Mouse (Mus musculus): Measurements from ENCODE around the gene Olfr1000. TPM values are rescaled to one million over a fixed set of nuclear protein-coding genes. Genes with fewer than 3 reads are reported as not detected.
"Not testable (repeated sequence)": the region's sequence is repeated elsewhere in the genome, so short reads cannot be mapped to it uniquely, and the experiment has no call there.

The Olfr1000 gene
- polyA plus RNA-seq (2012; rRNA removed): not detected in 2 replicates

DNA sequence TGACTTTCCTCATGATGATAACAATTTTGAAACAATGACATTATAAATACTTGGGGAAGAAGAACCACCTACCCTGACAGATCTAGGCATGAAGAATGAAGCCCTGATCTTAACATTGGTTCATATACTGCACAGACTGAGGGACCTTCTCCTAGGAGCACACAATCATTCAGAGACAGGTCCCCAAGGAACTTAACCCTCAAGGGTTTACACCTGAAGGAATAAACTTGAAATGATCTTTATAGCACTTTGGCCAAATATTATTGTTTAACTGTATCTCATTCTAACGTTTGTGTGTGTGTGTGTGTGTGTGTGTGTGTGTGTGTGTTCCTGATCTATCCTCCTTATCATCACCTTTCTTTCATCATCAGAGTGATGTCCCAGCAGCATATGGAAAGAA is at the start of gene Olfr1000:
Gene Olfr1000 (minus strand): TSS at position 101 of the 400 bp plus-strand sequence.
- Histone ChIP-seq H3K4me1 (ENCODE audit: control insufficient read depth, insufficient read depth, low read length) (no peaks in the 10 kb centered on the region), H3K4me3 (replicated peaks; ENCODE audit: extremely low read depth, low read depth, low read length) (no peak within 1 kb of the TSS)
- 62% methylated on average over 1 of the region's 1 CpGs for WGBS
- no peak for DNase-seq
- TF ChIP-seq CTCF (IDR thresholded peaks at IDR 0.05; ENCODE audit: insufficient read depth, low read length) (no peak), POLR2A (IDR thresholded peaks at IDR 0.05; ENCODE audit: borderline replicate concordance, extremely low read depth, low read depth, low read length) (no peak)

DNA sequence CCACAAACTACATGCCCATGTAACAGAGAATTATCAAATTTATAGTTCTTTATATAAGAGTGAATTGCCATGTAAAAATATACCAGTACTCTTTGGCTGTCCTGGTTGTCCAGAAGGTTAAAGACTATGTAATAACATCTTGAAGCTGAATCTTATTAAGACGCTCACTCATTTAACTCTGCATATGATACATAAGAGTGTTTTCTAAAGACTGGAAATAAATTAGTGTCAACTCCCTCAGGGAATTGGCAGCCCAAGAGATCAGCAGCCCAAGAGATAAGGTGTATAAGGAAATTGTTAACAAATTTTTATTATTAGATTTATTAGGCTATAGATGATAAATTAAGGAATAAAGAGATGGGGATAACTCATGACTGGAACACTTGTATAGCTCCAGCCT is 38.9 kb upstream of the Olfr1000 start, which contains the start of gene Olfr1002:
Gene Olfr1002 (minus strand): TSS at position 101 of the 400 bp plus-strand sequence.
- Histone ChIP-seq H3K4me3 (replicated peaks; ENCODE audit: extremely low read depth, low read depth, low read length) (no peak within 1 kb of the TSS), H3K4me1 (ENCODE audit: control insufficient read depth, insufficient read depth, low read length) (no peaks in the 10 kb centered on the region)
- TF ChIP-seq CTCF (IDR thresholded peaks at IDR 0.05; ENCODE audit: insufficient read depth, low read length): no peak
- WGBS: 90% methylated on average over 1 of the region's 1 CpGs
- DNase-seq: no peak

DNA sequence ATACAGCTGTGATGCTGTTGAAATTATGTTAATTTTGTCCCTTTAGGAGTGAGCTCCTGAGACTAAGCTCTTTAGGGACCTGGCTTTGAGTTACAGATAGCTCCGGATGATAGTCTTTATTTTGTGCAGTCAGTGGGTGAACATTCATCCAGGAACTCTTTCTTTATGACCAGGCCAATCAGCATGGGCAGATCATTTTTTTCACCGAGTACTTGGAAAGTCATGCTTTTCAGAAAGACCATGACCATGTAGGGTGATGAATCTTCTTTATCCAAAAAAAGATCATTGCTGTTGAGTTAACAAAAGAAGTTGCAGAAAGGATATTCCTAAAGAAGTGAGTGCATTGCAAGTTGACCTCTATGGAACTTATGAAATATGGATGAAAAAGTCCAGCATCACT is 23.1 kb downstream of the Olfr1000 start, which contains the start of gene Olfr998:
Gene Olfr998 (plus strand): TSS at position 301 of the 400 bp plus-strand sequence.
- H3K4me1 ChIP-seq (ENCODE audit: control insufficient read depth, insufficient read depth, low read length); H3K4me3 ChIP-seq (replicated peaks; ENCODE audit: extremely low read depth, low read depth, low read length); DNase-seq: not testable (repeated sequence)
- 83% methylated on average over 2 of the region's 2 CpGs for WGBS

DNA sequence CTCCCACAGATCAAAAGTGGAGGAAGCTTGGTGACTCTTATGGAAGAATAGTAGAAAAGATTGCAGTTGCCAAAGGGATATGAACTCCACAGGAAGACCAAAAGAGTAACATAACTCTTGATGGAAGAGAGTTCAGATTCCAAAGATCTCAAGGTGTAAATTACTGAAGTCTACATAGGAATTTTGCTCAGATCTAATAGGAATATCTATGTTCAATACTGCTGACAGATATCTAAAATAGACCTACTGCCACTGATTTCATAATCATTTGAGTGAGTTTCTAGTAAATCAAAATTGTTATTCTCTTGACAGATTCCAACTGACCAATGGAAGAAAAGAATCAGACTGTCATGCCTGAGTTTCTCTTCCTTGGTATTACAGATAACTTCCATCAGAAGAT is 32.8 kb downstream of the Olfr1000 start, which contains the start of gene Olfr996:
Gene Olfr996 (plus strand): TSS at position 301 of the 400 bp plus-strand sequence.
- TF ChIP-seq POLR2A (IDR thresholded peaks at IDR 0.05; ENCODE audit: borderline replicate concordance, extremely low read depth, low read depth, low read length): no peak
- no peak for TF ChIP-seq CTCF (IDR thresholded peaks at IDR 0.05; ENCODE audit: insufficient read depth, low read length)
- Histone ChIP-seq H3K4me3 (replicated peaks; ENCODE audit: extremely low read depth, low read depth, low read length) (no peak within 1 kb of the TSS), H3K4me1 (ENCODE audit: control insufficient read depth, insufficient read depth, low read length) (no peaks in the 10 kb centered on the region)
- no peak for DNase-seq

DNA sequence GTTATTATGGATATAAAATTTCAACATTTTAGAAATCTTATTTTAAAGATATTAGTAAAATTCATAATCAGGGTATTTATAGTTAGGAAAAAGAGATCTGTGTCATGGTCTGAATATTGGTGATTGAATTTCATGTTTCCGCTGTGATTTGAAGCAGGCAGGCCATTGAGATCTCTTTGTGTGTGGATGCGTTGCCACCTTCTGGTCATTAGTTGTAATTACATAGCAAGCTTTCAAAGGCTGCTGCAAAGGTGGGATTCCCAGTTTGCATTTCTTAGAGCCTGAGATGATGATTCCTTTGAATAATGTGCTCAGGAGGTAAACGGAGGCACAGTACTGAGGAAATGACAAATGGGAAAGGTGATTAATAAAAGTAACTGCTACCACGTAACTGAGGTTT is 50.5 kb downstream of the Olfr1000 start:
- TF ChIP-seq CTCF (IDR thresholded peaks at IDR 0.05; ENCODE audit: insufficient read depth, low read length) (peak; percentile 53; the same call in 1 of the 2 replicates), POLR2A (IDR thresholded peaks at IDR 0.05; ENCODE audit: borderline replicate concordance, extremely low read depth, low read depth, low read length) (no peak)
- Histone ChIP-seq H3K4me1 (ENCODE audit: control insufficient read depth, insufficient read depth, low read length) (no peaks in the 10 kb centered on the region), H3K4me3 (replicated peaks; ENCODE audit: extremely low read depth, low read depth, low read length) (no peak overlapping the region)
- peak; percentile 9 for DNase-seq
- 18% methylated on average over 4 of the region's 4 CpGs for WGBS

DNA sequence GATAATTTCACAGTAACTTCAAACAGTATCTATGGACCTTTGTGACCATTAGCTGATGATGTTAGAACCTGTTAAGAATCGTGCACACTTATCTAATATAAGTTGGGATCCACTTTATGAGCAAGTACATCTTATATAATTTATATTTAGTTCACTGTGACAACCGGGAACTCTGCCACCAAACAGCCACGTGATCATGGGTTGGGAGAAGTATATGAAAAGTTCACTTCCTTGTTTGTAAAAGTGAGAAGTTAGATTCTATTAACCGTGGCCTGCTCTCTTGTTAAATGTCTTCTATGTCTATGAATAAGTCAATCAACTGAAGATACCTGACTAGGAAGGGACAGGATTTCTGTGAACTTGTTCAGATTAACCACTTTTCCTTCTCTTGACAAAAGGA is 51.5 kb downstream of the Olfr1000 start:
- no peak for DNase-seq
- Histone ChIP-seq H3K4me1 (ENCODE audit: control insufficient read depth, insufficient read depth, low read length) (no peaks in the 10 kb centered on the region), H3K4me3 (replicated peaks; ENCODE audit: extremely low read depth, low read depth, low read length) (no peak overlapping the region)
- 21% methylated on average over 4 of the region's 4 CpGs for WGBS
- no peak for TF ChIP-seq POLR2A (IDR thresholded peaks at IDR 0.05; ENCODE audit: borderline replicate concordance, extremely low read depth, low read depth, low read length)

Other genes starting within 250 kb of the Olfr1000 start
- not detected in 2 replicates for gene Olfr988, start 248.7 kb downstream of the Olfr1000 start, polyA plus RNA-seq (2012; rRNA removed)
- gene Olfr992, start 202.4 kb downstream of the Olfr1000 start, polyA plus RNA-seq (2012; rRNA removed): not detected in 2 replicates
- not detected in 2 replicates for gene Olfr993, start 197.0 kb downstream of the Olfr1000 start, polyA plus RNA-seq (2012; rRNA removed)
- not detected in 2 replicates for gene Olfr994, start 175.5 kb downstream of the Olfr1000 start, polyA plus RNA-seq (2012; rRNA removed)
- not detected in 2 replicates for gene Olfr995, start 168.3 kb downstream of the Olfr1000 start, polyA plus RNA-seq (2012; rRNA removed)
- gene 4833423E24Rik, start 92.9 kb downstream of the Olfr1000 start, polyA plus RNA-seq (2012; rRNA removed): 0.06 and 5.1 TPM in 2 replicates
- not detected in 2 replicates for gene Olfr996, start 32.7 kb downstream of the Olfr1000 start, polyA plus RNA-seq (2012; rRNA removed)
- not detected in 2 replicates for gene Olfr998, start 23.0 kb downstream of the Olfr1000 start, polyA plus RNA-seq (2012; rRNA removed)
- gene Olfr1002, start 38.8 kb upstream of the Olfr1000 start, polyA plus RNA-seq (2012; rRNA removed): not detected in 2 replicates
- gene Olfr154, start 52.6 kb upstream of the Olfr1000 start, polyA plus RNA-seq (2012; rRNA removed): not detected in 2 replicates
- not detected in 2 replicates for gene Olfr1006, start 66.9 kb upstream of the Olfr1000 start, polyA plus RNA-seq (2012; rRNA removed)
- not detected in 2 replicates for gene Olfr1008, start 77.5 kb upstream of the Olfr1000 start, polyA plus RNA-seq (2012; rRNA removed)
- gene Olfr1009, start 103.5 kb upstream of the Olfr1000 start, polyA plus RNA-seq (2012; rRNA removed): not detected in 2 replicates
- gene Olfr1012, start 150.9 kb upstream of the Olfr1000 start, polyA plus RNA-seq (2012; rRNA removed): not detected in 2 replicates
- gene Olfr1013, start 155.2 kb upstream of the Olfr1000 start, polyA plus RNA-seq (2012; rRNA removed): not detected in 2 replicates
- not detected in 2 replicates for gene Olfr1014, start 160.8 kb upstream of the Olfr1000 start, polyA plus RNA-seq (2012; rRNA removed)
- gene Olfr1015, start 170.1 kb upstream of the Olfr1000 start, polyA plus RNA-seq (2012; rRNA removed): not detected in 2 replicates
- gene Olfr1016, start 190.6 kb upstream of the Olfr1000 start, polyA plus RNA-seq (2012; rRNA removed): not detected in 2 replicates
- not detected in 2 replicates for gene Olfr1018, start 206.6 kb upstream of the Olfr1000 start, polyA plus RNA-seq (2012; rRNA removed)
- gene Olfr1019, start 233.6 kb upstream of the Olfr1000 start, polyA plus RNA-seq (2012; rRNA removed): not detected in 2 replicates
- not detected in 2 replicates for gene Olfr1020, start 235.1 kb upstream of the Olfr1000 start, polyA plus RNA-seq (2012; rRNA removed)